Mouse (Mus musculus): ENCODE results near the gene Eif2b5. TPM values are rescaled to one million over a fixed set of nuclear protein-coding genes. Genes with fewer than 3 reads are reported as not detected.

Eif2b5 gene
- polyA plus RNA-seq, 1 experiment = 108 TPM

GRCm38 (mm10) chr16:20470981-20471380, 27.6 kb upstream of the Eif2b5 start:
- no peak for TF ChIP-seq CTCF (IDR thresholded peaks at IDR 0.05; ENCODE audit: control insufficient read depth, insufficient read depth, insufficient read length)
- no peak for TF ChIP-seq MYOD1 (IDR thresholded peaks at IDR 0.05; ENCODE audit: control insufficient read depth, insufficient read length, low read depth)
- no peak for TF ChIP-seq FOSL1 (IDR thresholded peaks at IDR 0.05; ENCODE audit: insufficient read depth, low read length, poor library complexity, severe bottlenecking)
- no peak for TF ChIP-seq USF1 (IDR thresholded peaks at IDR 0.05; ENCODE audit: low read depth)
- no peak for TF ChIP-seq CEBPB (IDR thresholded peaks at IDR 0.05; ENCODE audit: low read depth)
- TF ChIP-seq MAX (IDR thresholded peaks at IDR 0.05) = no peak
- TF ChIP-seq MYOG (IDR thresholded peaks at IDR 0.05; ENCODE audit: control insufficient read depth, extremely low read depth, insufficient read length) = no peak
- Histone ChIP-seq H3K36me3 (ENCODE audit: control insufficient read depth, insufficient read depth) (no peaks in the 10 kb centered on the region), H3K27me3 (ENCODE audit: control insufficient read depth, insufficient read depth, insufficient read length) (no peaks in the 10 kb centered on the region), H3K79me2 (ENCODE audit: control insufficient read depth, insufficient read depth) (no peaks in the 10 kb centered on the region), H3ac (ENCODE audit: control insufficient read depth, insufficient read length, low read depth) (no peak overlapping the region), H3K4me3 (ENCODE audit: insufficient read depth, poor library complexity, severe bottlenecking) (no peak overlapping the region), H3K79me3 (ENCODE audit: low read depth) (no peaks in the 10 kb centered on the region)

GRCm38 (mm10) chr16:20471686-20472085, 26.9 kb upstream of the Eif2b5 start:
- TF ChIP-seq USF1 (IDR thresholded peaks at IDR 0.05; ENCODE audit: low read depth) (no peak), CTCF (IDR thresholded peaks at IDR 0.05; ENCODE audit: control insufficient read depth, insufficient read depth, insufficient read length) (no peak), MYOG (IDR thresholded peaks at IDR 0.05; ENCODE audit: control insufficient read depth, extremely low read depth, insufficient read length) (no peak), MAX (IDR thresholded peaks at IDR 0.05) (no peak), MYOD1 (IDR thresholded peaks at IDR 0.05; ENCODE audit: control insufficient read depth, insufficient read length, low read depth) (no peak), CEBPB (IDR thresholded peaks at IDR 0.05; ENCODE audit: low read depth) (no peak), FOSL1 (IDR thresholded peaks at IDR 0.05; ENCODE audit: insufficient read depth, low read length, poor library complexity, severe bottlenecking) (no peak)
- H3ac ChIP-seq (ENCODE audit: control insufficient read depth, insufficient read length, low read depth) = no peak overlapping the region
- no peaks in the 10 kb centered on the region for H3K36me3 ChIP-seq (ENCODE audit: control insufficient read depth, insufficient read depth)
- no peaks in the 10 kb centered on the region for H3K27me3 ChIP-seq (ENCODE audit: control insufficient read depth, insufficient read depth, insufficient read length)
- no peaks in the 10 kb centered on the region for H3K79me3 ChIP-seq (ENCODE audit: low read depth)
- H3K4me3 ChIP-seq (ENCODE audit: insufficient read depth, poor library complexity, severe bottlenecking) = no peak overlapping the region
- no peaks in the 10 kb centered on the region for H3K79me2 ChIP-seq (ENCODE audit: control insufficient read depth, insufficient read depth)

GRCm38 (mm10) chr16:20473748-20474147, 24.9 kb upstream of the Eif2b5 start:
- Histone ChIP-seq H3K36me3 (ENCODE audit: control insufficient read depth, insufficient read depth) (no peaks in the 10 kb centered on the region), H3K79me3 (ENCODE audit: low read depth) (no peaks in the 10 kb centered on the region), H3K79me2 (ENCODE audit: control insufficient read depth, insufficient read depth) (no peaks in the 10 kb centered on the region), H3K4me3 (ENCODE audit: insufficient read depth, poor library complexity, severe bottlenecking) (no peak overlapping the region), H3ac (ENCODE audit: control insufficient read depth, insufficient read length, low read depth) (no peak overlapping the region), H3K27me3 (ENCODE audit: control insufficient read depth, insufficient read depth, insufficient read length) (no peaks in the 10 kb centered on the region)
- TF ChIP-seq MAX (IDR thresholded peaks at IDR 0.05) = no peak
- TF ChIP-seq CEBPB (IDR thresholded peaks at IDR 0.05; ENCODE audit: low read depth) = no peak
- TF ChIP-seq MYOG (IDR thresholded peaks at IDR 0.05; ENCODE audit: control insufficient read depth, extremely low read depth, insufficient read length) = no peak
- TF ChIP-seq CTCF (IDR thresholded peaks at IDR 0.05; ENCODE audit: control insufficient read depth, insufficient read depth, insufficient read length) = no peak
- TF ChIP-seq MYOD1 (IDR thresholded peaks at IDR 0.05; ENCODE audit: control insufficient read depth, insufficient read length, low read depth) = no peak
- no peak for TF ChIP-seq USF1 (IDR thresholded peaks at IDR 0.05; ENCODE audit: low read depth)
- TF ChIP-seq FOSL1 (IDR thresholded peaks at IDR 0.05; ENCODE audit: insufficient read depth, low read length, poor library complexity, severe bottlenecking) = no peak

- TF ChIP-seq MYOD1 (IDR thresholded peaks at IDR 0.05; ENCODE audit: control insufficient read depth, insufficient read length, low read depth) (no peak), CEBPB (IDR thresholded peaks at IDR 0.05; ENCODE audit: low read depth) (no peak)
Observed at GRCm38 (mm10) chr16:20474211-20474610, 24.4 kb upstream of the Eif2b5 start.

GRCm38 (mm10) chr16:20474786-20475185, 23.8 kb upstream of the Eif2b5 start:
- TF ChIP-seq MYOD1 (IDR thresholded peaks at IDR 0.05; ENCODE audit: control insufficient read depth, insufficient read length, low read depth) = no peak
- no peak for TF ChIP-seq MAX (IDR thresholded peaks at IDR 0.05)
- TF ChIP-seq CTCF (IDR thresholded peaks at IDR 0.05; ENCODE audit: control insufficient read depth, insufficient read depth, insufficient read length) = no peak
- no peak for TF ChIP-seq FOSL1 (IDR thresholded peaks at IDR 0.05; ENCODE audit: insufficient read depth, low read length, poor library complexity, severe bottlenecking)
- TF ChIP-seq USF1 (IDR thresholded peaks at IDR 0.05; ENCODE audit: low read depth) = no peak
- TF ChIP-seq CEBPB (IDR thresholded peaks at IDR 0.05; ENCODE audit: low read depth) = no peak
- no peak for TF ChIP-seq MYOG (IDR thresholded peaks at IDR 0.05; ENCODE audit: control insufficient read depth, extremely low read depth, insufficient read length)
- no peak overlapping the region for H3ac ChIP-seq (ENCODE audit: control insufficient read depth, insufficient read length, low read depth)
- H3K27me3 ChIP-seq (ENCODE audit: control insufficient read depth, insufficient read depth, insufficient read length) = no peaks in the 10 kb centered on the region
- no peaks in the 10 kb centered on the region for H3K79me2 ChIP-seq (ENCODE audit: control insufficient read depth, insufficient read depth)
- H3K79me3 ChIP-seq (ENCODE audit: low read depth) = no peaks in the 10 kb centered on the region
- no peak overlapping the region for H3K4me3 ChIP-seq (ENCODE audit: insufficient read depth, poor library complexity, severe bottlenecking)
- no peaks in the 10 kb centered on the region for H3K36me3 ChIP-seq (ENCODE audit: control insufficient read depth, insufficient read depth)

More at GRCm38 (mm10) chr16:20474211-20474610, 24.4 kb upstream of the Eif2b5 start:
- Histone ChIP-seq H3ac (ENCODE audit: control insufficient read depth, insufficient read length, low read depth) (no peak overlapping the region), H3K79me3 (ENCODE audit: low read depth) (no peaks in the 10 kb centered on the region), H3K27me3 (ENCODE audit: control insufficient read depth, insufficient read depth, insufficient read length) (no peaks in the 10 kb centered on the region), H3K4me3 (ENCODE audit: insufficient read depth, poor library complexity, severe bottlenecking) (no peak overlapping the region), H3K36me3 (ENCODE audit: control insufficient read depth, insufficient read depth) (no peaks in the 10 kb centered on the region), H3K79me2 (ENCODE audit: control insufficient read depth, insufficient read depth) (no peaks in the 10 kb centered on the region)

- H3K36me3 ChIP-seq (ENCODE audit: control insufficient read depth, insufficient read depth) = no peaks in the 10 kb centered on the region
- H3ac ChIP-seq (ENCODE audit: control insufficient read depth, insufficient read length, low read depth) = no peak overlapping the region
- no peaks in the 10 kb centered on the region for H3K27me3 ChIP-seq (ENCODE audit: control insufficient read depth, insufficient read depth, insufficient read length)
- no peak overlapping the region for H3K4me3 ChIP-seq (ENCODE audit: insufficient read depth, poor library complexity, severe bottlenecking)
- no peaks in the 10 kb centered on the region for H3K79me2 ChIP-seq (ENCODE audit: control insufficient read depth, insufficient read depth)
- TF ChIP-seq FOSL1 (IDR thresholded peaks at IDR 0.05; ENCODE audit: insufficient read depth, low read length, poor library complexity, severe bottlenecking) = no peak
- TF ChIP-seq CTCF (IDR thresholded peaks at IDR 0.05; ENCODE audit: control insufficient read depth, insufficient read depth, insufficient read length) = no peak
- no peak for TF ChIP-seq MYOD1 (IDR thresholded peaks at IDR 0.05; ENCODE audit: control insufficient read depth, insufficient read length, low read depth)
- no peak for TF ChIP-seq USF1 (IDR thresholded peaks at IDR 0.05; ENCODE audit: low read depth)
- TF ChIP-seq MAX (IDR thresholded peaks at IDR 0.05) = no peak
- TF ChIP-seq MYOG (IDR thresholded peaks at IDR 0.05; ENCODE audit: control insufficient read depth, extremely low read depth, insufficient read length) = no peak
- H3K79me3 ChIP-seq (ENCODE audit: low read depth) = no peaks in the 10 kb centered on the region
Observed at GRCm38 (mm10) chr16:20475335-20475734, 23.3 kb upstream of the Eif2b5 start.
